Mouse (Mus musculus): ENCODE data around the gene Hist1h2bn.
"Not testable (repeated sequence)": the region's sequence is repeated elsewhere in the genome, so short reads cannot be mapped to it uniquely, and the experiment has no call there.

Hist1h2bn gene

DNA sequence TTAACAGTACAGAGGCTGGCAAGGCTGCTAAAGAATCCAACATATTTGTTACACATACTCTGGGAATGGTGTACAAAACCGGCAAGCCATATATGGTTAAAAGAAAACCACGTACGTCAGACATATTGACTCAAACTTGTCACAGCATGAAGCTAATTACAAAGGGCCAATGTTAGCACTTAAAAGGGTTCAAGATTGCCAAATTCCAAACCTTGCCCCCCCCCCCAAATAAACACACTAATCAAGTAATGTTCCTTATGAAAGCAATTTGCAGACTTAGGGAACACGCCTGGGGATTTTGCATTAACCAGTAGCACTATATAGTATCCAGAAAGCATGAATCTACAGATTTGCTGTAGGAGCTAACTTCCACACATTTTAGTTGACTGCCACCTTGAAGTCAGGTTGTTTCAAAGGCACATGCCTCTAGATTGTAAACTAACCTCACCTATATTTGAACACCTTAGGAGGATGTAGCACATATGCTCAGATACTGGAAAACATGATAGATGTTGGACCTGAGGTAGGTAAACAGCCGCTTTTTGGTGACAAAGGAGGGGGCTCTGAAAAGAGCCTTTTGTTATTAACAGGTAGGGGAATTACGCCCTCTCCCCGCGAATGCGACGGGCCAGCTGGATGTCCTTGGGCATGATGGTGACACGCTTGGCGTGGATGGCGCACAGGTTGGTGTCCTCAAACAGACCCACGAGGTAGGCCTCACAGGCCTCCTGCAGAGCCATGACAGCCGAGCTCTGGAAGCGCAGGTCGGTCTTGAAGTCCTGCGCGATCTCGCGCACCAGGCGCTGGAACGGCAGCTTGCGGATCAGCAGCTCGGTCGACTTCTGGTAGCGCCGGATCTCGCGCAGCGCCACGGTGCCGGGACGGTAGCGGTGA, 28.7 kb downstream of the Hist1h2bn start:
- DNase-seq, result peak; percentile 48

DNA sequence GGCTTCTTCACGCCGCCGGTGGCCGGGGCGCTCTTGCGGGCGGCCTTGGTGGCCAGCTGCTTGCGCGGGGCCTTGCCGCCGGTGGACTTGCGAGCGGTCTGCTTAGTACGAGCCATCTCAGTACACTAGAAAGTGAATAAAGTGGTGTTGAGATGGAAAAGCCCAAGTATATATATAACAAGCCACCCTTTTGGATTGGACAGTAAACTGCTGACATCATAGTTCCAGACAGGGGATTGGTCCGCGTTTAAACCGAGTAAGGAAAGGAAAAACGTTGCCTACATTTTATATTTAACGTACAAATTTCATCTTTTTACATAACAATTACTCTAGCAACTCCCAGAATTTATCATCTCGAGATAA, 29.3 kb downstream of the Hist1h2bn start, which contains the start of gene Hist1h3i:
TSS of gene Hist1h3i (minus strand) at position 116 of the 363 bp plus-strand sequence.
- DNase-seq, result peak; percentile 92

DNA sequence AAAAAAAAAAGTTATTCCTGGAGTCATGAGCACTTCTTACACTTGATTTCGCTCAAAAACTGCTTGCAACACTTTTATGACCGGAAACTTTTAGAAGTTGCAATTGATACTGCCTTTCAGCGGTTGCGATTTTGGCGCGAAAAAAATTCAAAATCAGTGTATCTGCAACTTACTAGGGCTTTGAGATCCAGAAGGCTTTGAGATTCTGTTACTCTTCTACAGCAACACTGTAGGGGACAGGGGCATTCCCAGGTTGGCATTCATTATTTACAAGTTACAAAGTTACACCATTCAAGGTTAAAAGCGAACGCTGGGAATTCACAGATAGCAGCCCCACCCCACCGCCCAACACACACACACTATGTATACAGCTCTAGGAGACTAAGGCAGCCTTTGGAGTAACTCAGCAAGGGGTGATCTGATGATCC, 29.8 kb downstream of the Hist1h2bn start:
- peak; percentile 62 for DNase-seq

DNA sequence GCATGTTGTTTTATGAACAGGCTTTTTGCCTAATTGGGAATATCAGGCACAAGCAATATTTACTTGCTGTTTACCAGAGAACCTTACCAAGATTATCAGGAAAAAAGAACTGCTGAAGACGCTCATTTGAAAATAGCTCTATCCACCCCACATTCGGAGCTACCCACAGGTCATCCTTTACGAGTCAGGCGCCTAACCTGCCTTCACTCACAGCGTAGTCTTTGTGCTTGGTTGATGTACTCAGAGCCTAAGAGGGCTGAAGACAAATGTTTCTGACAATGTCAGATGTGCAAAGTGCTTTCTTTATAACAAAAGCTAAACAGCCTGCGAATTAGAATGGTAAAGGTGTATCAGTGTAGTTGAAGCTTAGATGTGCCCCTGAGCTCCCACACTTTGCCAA, 30.4 kb downstream of the Hist1h2bn start:
- no peak for DNase-seq

DNA sequence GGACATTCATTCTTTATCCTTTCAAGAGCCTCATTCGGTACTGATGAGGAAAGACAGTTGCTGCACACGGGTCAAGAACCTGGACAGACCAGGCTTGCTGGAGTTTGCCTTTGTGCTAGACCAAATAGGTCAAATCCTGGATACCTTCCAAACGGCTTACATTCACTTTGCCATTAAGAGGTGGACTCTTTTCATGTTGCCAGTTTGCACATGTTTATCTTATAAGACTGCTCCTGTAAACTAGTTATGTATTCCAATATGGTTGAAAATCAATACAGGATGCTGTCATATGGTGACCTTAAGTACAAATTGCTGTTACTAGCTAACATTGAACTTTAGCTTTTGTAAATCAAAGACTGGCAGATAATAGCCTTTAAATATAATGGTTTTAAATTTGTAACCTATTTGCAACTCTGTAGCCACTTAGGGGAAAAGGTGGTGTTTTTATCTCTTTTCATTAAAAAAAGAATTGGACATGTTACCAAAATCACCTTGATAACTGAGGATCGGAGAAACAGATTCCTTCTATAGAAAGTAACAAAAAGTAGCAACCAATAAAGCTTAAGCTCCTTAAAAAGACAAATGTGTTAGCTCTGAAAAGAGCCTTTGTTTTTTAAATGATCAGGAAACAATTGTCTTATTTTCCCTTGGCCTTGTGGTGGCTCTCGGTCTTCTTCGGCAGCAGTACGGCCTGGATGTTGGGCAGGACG, 32.4 kb downstream of the Hist1h2bn start:
- peak; percentile 34 for DNase-seq

DNA sequence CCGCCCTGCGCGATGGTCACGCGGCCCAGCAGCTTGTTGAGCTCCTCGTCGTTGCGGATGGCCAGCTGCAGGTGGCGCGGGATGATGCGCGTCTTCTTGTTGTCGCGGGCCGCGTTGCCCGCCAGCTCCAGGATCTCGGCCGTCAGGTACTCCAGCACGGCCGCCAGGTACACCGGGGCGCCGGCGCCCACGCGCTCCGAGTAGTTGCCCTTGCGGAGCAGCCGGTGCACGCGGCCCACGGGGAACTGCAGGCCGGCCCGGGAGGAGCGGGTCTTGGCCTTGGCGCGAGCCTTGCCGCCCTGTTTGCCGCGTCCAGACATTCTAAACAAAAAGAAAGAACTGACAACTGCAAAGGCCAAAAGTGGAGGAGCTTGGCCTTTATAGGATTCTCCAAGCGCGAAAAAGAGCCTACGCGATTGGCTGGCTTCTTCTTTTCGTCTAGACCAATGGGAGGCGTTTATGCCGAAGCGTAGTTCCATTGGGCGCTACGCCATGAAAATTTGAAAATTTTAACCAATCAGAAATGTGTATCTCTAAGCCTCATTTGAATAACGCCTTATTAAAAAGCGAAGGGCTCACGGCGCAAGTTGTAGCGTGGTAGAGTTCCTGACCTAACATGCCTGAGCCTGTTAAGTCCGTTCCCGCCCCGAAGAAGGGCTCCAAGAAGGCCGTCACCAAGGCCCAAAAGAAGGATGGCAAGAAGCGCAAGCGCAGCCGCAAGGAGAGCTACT, 33.1 kb downstream of the Hist1h2bn start, which contains the start of the genes Hist1h2an and Hist1h2bp:
TSS of gene Hist1h2an (minus strand) at position 320 of the 731 bp plus-strand sequence.
TSS of gene Hist1h2bp (plus strand) at position 563 of the 731 bp plus-strand sequence.
- DNase-seq, result peak; percentile 98

DNA sequence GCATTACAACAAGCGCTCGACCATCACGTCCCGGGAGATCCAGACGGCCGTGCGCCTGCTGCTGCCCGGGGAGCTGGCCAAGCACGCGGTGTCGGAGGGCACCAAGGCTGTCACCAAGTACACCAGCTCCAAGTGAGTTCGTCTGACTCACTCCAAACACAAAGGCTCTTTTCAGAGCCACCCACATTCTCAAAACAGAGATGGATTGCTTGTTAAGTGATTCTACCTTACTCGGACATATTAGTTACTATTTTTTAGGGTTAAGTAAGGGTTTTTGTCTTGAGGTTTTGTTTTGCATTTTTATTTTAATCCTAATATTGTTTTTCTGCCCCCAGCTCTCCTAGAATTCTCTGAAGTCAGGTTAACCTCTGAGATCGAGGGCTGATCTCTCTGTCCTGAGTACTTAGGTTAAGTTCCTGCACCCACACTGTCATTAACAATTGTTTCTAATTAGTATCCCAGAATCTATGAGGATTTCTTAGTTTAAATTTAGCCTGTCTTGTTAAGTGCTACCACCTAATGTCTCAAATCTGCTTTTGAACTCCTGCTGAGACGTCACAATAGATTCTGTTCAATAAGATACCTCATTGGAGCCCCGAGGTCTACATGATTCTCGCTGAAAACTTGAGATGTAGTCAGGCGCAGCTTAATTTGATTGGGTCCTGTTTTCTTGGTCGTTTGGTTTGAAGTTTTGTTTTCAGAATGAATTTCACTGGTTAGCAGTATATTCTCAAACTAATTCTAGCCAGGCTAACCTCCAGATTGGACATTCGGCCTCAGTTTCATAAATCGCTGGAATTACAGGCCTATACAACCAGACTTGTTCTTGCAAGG, 34.1 kb downstream of the Hist1h2bn start:
- peak; percentile 46 for DNase-seq

DNA sequence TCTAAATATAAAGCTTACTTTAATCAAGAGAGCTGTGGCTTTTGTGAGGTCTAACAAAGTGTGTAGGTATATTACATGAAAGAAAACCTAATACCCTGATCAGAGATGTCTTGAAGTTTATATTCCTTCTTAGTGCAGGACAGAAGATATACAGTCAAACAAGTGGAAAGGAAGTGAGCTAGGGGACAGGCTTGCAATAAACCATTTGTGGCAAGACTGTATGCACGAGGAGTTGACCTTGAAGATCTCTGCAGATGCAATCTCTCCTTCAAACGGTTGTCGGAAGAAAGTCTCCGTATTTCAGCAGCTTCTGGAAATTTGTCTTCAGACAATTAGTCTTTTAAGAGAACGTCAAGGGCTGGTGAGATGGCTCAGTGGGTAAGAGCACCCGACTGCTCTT, 36.0 kb downstream of the Hist1h2bn start:
- DNase-seq, result no peak

DNA sequence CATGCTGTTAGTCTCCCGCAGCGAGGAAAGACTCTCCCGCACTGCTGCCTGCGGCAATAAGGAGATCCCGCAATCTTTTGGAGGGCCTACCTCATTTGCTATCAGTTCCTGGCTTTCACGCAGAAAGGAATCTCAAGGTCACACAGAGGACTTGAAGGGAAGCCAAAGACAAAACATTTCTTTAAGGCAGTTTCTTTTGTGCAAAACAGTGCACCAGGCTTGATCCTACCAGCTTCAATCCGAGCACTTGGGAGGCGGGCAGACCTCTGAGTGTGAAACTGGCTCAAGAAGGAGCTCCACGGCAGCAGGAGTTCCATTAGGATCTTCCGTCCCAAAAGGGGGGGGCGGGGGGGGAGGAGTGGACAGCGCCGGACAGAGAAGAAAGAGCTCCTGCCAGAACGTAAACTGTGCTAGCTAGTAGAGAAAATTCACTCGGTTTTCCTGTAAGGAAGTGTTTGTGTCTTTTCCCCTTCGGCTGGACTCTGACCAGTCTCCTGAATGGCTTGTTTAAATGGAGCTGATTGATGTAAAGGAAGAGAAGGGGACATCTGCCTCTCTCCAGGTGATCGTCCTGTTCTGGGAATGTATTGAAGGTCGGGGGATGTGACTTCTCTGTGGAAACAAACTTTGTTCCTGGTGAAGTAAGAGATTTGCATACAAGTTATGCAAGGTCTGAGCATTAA, 36.8 kb downstream of the Hist1h2bn start:
- DNase-seq, result no peak

DNA sequence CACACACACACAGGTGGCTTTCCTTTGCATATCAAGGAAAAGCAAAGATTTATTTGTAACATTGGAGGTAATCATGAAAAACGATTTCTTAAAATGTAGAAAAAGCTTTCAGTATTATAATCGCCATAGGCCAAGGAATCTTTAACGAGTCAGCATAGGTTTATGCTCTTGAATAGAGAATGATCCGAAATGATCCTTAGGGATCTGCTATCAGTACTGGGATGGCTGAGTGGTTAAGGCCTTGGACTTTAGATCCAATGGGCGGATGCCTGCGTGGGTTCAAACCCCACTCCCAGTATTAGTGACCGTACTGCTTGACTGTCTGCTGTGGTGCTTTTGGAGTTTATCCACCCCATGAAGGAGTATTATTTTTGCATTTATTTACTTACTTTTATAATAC, 41.7 kb downstream of the Hist1h2bn start:
- DNase-seq, result no peak

DNA sequence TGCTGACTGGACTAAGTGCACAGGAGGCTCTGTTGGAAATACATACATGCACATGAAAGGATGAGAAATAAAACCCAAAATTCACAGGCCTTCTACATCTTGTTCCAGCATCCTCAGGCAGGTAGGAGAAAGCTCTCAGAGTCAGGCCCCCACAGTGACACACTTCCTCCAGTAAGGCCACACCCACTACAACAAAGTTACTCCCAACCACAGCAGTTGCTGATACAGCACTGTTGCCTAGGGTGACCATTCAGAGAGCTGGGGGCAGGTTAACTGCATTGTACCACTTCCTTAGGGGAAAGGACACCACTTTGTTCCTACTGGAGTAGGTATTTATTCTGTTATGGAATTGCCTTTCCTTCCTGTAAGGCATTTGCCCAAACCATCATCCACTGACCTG, 43.2 kb downstream of the Hist1h2bn start:
- not testable (repeated sequence) for DNase-seq

DNA sequence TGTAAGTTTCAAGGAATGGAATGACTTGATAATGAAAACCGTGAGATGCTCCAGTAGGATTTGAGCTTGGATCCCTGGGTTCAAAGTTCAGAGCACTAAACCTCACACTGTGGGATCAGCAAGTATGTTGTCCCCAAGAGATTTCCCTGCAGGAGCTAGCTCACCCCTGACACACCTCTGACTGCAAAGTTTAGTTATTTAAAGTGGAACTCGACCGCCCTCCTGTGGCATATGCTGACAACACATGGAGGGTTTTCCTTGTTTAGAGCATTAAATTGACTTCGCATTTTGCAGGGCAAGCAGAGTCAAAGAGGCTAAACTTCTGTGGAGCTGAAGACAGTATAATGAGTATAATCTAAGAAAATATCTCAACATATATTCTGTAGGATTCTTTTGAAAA, 49.1 kb downstream of the Hist1h2bn start:
- DNase-seq, result not testable (repeated sequence)
